Mouse (Mus musculus): ENCODE measurements around the gene Tnpo2. TPM values are rescaled to one million over a fixed set of nuclear protein-coding genes. Genes with fewer than 3 reads are reported as not detected.

Gene Tnpo2
- total and polyA plus RNA-seq, 2 experiments from 2014 or later, result 49.1 to 183 TPM

GRCm38 (mm10) chr8:85083108-85083813 lies 46.5 kb downstream of the Tnpo2 start, which contains the start of gene Man2b1:
Gene Man2b1 (plus strand): TSS chr8:85083270.
- Histone ChIP-seq H3K27me3 (ENCODE audit: insufficient read depth, low read length) (no peaks in the 10 kb centered on the region), H3K4me3 (ENCODE audit: low read length) (peak within 1 kb of the TSS; percentile 64), H3K9ac (replicated peaks; ENCODE audit: low read length) (peak within 1 kb of the TSS; percentile 61), H3K36me3 (ENCODE audit: insufficient read depth, low read length) (0 out of 2 replicates have a peak, but pooled peaks cover 6% of the 10 kb centered on the region), H3K4me2 (ENCODE audit: low read depth, low read length) (peak within 1 kb of the TSS; percentile 93), H3K27ac (peak within 1 kb of the TSS; percentile 56; the same call in 1 of the 2 replicates), H3K4me1 (ENCODE audit: insufficient read depth, low read length) (peaks cover 15% of the 10 kb centered on the region), H3K9me3 (ENCODE audit: low read length) (no peaks in the 10 kb centered on the region)
- 0% methylated on average over 30 of the region's 30 CpGs for WGBS
- TF ChIP-seq CTCF (IDR thresholded peaks at IDR 0.05; ENCODE audit: low read depth), result peak; percentile 66
- peak; percentile 88 for ATAC-seq
- peak; percentile 89 for DNase-seq (ENCODE audit: low spot score)

DNA sequence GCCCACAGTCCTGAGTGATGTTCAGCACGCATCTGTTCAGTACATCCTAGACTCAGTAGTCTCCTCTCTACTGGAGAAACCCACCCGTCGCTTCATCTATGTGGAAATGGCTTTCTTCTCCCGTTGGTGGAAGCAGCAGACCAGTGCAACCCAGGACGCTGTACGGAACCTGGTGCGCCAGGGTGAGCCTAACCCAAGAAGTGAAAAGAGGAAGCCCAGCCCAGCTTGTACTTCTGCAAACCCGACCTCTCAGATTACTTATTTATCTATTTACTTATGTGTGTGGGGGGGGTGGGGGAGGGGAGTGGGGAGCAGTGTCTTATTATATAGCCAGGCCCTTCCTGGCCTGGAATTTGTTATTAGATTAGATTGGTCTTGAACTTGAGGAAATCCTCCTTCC lies 47.9 kb downstream of the Tnpo2 start:
- no peaks in the 10 kb centered on the region for H3K9me3 ChIP-seq (ENCODE audit: low read length)
- DNase-seq (ENCODE audit: low spot score) (no peak), ATAC-seq (no peak)
- H3K27ac ChIP-seq, result no peak overlapping the region
- H3K36me3 ChIP-seq (ENCODE audit: insufficient read depth, low read length), result 0 out of 2 replicates have a peak, but pooled peaks cover 6% of the 10 kb centered on the region
- TF ChIP-seq CTCF (IDR thresholded peaks at IDR 0.05; ENCODE audit: low read depth), result no peak
- H3K4me2 ChIP-seq (ENCODE audit: low read depth, low read length), result 0 out of 2 replicates have a peak overlapping the region, but pooled peaks have one; percentile 93
- H3K9ac ChIP-seq (replicated peaks; ENCODE audit: low read length), result no peak overlapping the region
- H3K4me1 ChIP-seq (ENCODE audit: insufficient read depth, low read length), result peaks cover 12% of the 10 kb centered on the region
- no peak overlapping the region for H3K4me3 ChIP-seq (ENCODE audit: low read length)
- 92% methylated on average over 8 of the region's 8 CpGs for WGBS
- no peaks in the 10 kb centered on the region for H3K27me3 ChIP-seq (ENCODE audit: insufficient read depth, low read length)

GRCm38 (mm10) chr8:85086238-85086637 lies 49.5 kb downstream of the Tnpo2 start:
- Histone ChIP-seq H3K4me3 (ENCODE audit: low read length) (no peak overlapping the region), H3K27me3 (ENCODE audit: insufficient read depth, low read length) (no peaks in the 10 kb centered on the region), H3K36me3 (ENCODE audit: insufficient read depth, low read length) (0 out of 2 replicates have a peak, but pooled peaks cover 6% of the 10 kb centered on the region), H3K9ac (replicated peaks; ENCODE audit: low read length) (no peak overlapping the region), H3K4me2 (ENCODE audit: low read depth, low read length) (no peak overlapping the region), H3K27ac (no peak overlapping the region), H3K4me1 (ENCODE audit: insufficient read depth, low read length) (peaks cover 9% of the 10 kb centered on the region), H3K9me3 (ENCODE audit: low read length) (no peaks in the 10 kb centered on the region)
- WGBS, result 78% methylated on average over 3 of the region's 3 CpGs
- no peak for TF ChIP-seq CTCF (IDR thresholded peaks at IDR 0.05; ENCODE audit: low read depth)
- DNase-seq (ENCODE audit: low spot score) (no peak), ATAC-seq (no peak)

GRCm38 (mm10) chr8:85088771-85089170 lies 52.1 kb downstream of the Tnpo2 start:
- no peaks in the 10 kb centered on the region for H3K9me3 ChIP-seq (ENCODE audit: low read length)
- DNase-seq (ENCODE audit: low spot score), result no peak
- no peak for ATAC-seq
- H3K9ac ChIP-seq (replicated peaks; ENCODE audit: low read length), result no peak overlapping the region
- H3K27ac ChIP-seq, result no peak overlapping the region
- no peak overlapping the region for H3K4me3 ChIP-seq (ENCODE audit: low read length)
- H3K27me3 ChIP-seq (ENCODE audit: insufficient read depth, low read length), result no peaks in the 10 kb centered on the region
- 0 out of 2 replicates have a peak, but pooled peaks cover 6% of the 10 kb centered on the region for H3K36me3 ChIP-seq (ENCODE audit: insufficient read depth, low read length)
- 0 out of 2 replicates have a peak, but pooled peaks cover 4% of the 10 kb centered on the region for H3K4me1 ChIP-seq (ENCODE audit: insufficient read depth, low read length)
- 63% methylated on average over 2 of the region's 2 CpGs for WGBS
- H3K4me2 ChIP-seq (ENCODE audit: low read depth, low read length), result no peak overlapping the region
- TF ChIP-seq CTCF (IDR thresholded peaks at IDR 0.05; ENCODE audit: low read depth), result no peak

DNA sequence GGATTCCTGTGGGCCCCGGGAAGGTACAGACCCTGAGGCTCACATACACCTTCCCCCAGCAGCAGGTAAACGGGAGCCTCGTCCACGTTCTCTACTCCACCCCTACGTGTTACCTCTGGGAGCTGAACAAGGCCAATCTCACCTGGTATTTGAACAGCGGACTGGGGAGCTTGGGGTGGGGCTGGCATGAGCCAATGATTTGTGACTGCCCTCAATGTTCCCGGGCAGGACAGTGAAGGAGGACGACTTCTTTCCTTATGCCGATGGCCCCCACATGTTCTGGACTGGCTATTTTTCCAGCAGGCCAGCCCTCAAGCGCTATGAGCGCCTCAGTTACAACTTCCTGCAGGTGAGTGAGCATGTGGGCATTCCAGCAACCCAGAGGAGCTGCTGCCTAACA lies 54.1 kb downstream of the Tnpo2 start:
- 92% methylated on average over 11 of the region's 11 CpGs for WGBS
- DNase-seq (ENCODE audit: low spot score), result no peak

GRCm38 (mm10) chr8:85091526-85092090 lies 54.9 kb downstream of the Tnpo2 start:
- no peak overlapping the region for H3K9ac ChIP-seq (replicated peaks; ENCODE audit: low read length)
- no peak overlapping the region for H3K4me3 ChIP-seq (ENCODE audit: low read length)
- H3K9me3 ChIP-seq (ENCODE audit: low read length), result no peaks in the 10 kb centered on the region
- no peak overlapping the region for H3K27ac ChIP-seq
- TF ChIP-seq CTCF (IDR thresholded peaks at IDR 0.05; ENCODE audit: low read depth), result no peak
- H3K4me1 ChIP-seq (ENCODE audit: insufficient read depth, low read length), result no peaks in the 10 kb centered on the region
- no peaks in the 10 kb centered on the region for H3K27me3 ChIP-seq (ENCODE audit: insufficient read depth, low read length)
- WGBS, result 36% methylated on average over 21 of the region's 21 CpGs
- peaks cover 23% of the 10 kb centered on the region for H3K36me3 ChIP-seq (ENCODE audit: insufficient read depth, low read length)
- DNase-seq (ENCODE audit: low spot score) (no peak), ATAC-seq (no peak; the same call in 1 of the 2 replicates)
- no peak overlapping the region for H3K4me2 ChIP-seq (ENCODE audit: low read depth, low read length)

More for the DNA sequence above, 54.1 kb downstream of the Tnpo2 start:
- Histone ChIP-seq H3K4me3 (ENCODE audit: low read length) (no peak overlapping the region), H3K27ac (no peak overlapping the region), H3K4me2 (ENCODE audit: low read depth, low read length) (no peak overlapping the region), H3K4me1 (ENCODE audit: insufficient read depth, low read length) (no peaks in the 10 kb centered on the region), H3K27me3 (ENCODE audit: insufficient read depth, low read length) (no peaks in the 10 kb centered on the region), H3K9me3 (ENCODE audit: low read length) (no peaks in the 10 kb centered on the region), H3K36me3 (ENCODE audit: insufficient read depth, low read length) (peaks cover 15% of the 10 kb centered on the region), H3K9ac (replicated peaks; ENCODE audit: low read length) (no peak overlapping the region)
- no peak for TF ChIP-seq CTCF (IDR thresholded peaks at IDR 0.05; ENCODE audit: low read depth)
- ATAC-seq, result no peak
